Mouse (Mus musculus) liver, embryonic 14.5 days (tissue): ENCODE data around the gene Ntn1. TPM values are rescaled to one million over a fixed set of nuclear protein-coding genes. Genes with fewer than 3 reads are reported as not detected.

Experiments
- ATAC-seq: fragments of 200-750 bp; cut with Nextera tagmentation; 2 replicates; pipeline ENCODE4 v1.8.0; 2017; ENCODE audit warnings: moderate number of reproducible peaks, mild to moderate bottlenecking, moderate library complexity; ENCODE audit not compliant: insufficient read depth
- DNase-seq, 3 experiments: peaks; one replicate each; pipeline ENCODE4 v3.0.0-alpha.2; 2012 to 2013; ENCODE audit warnings: low read depth in 3 of 3, low spot score in 3 of 3
- H3K27ac ChIP-seq: fragments of 300-500 bp; sonication (generic); 2 replicates; pipeline ENCODE4 v1.5.1; 2014; ENCODE audit warnings: moderate library complexity, mild to moderate bottlenecking, control low read depth, inconsistent platforms
- H3K27me3 ChIP-seq: fragments of 300-500 bp; sonication (generic); 2 replicates; pipeline ENCODE4 v1.6.1; 2014; ENCODE audit warnings: mild to moderate bottlenecking, low read length, moderate library complexity; ENCODE audit not compliant: control insufficient read depth, insufficient read depth
- H3K36me3 ChIP-seq: fragments of 300-500 bp; sonication (generic); replicated peaks from 2 replicates; pipeline ENCODE4 v1.6.1; 2014; ENCODE audit warnings: low read depth; ENCODE audit not compliant: control insufficient read depth, insufficient read depth
- H3K4me1 ChIP-seq, 2 experiments: fragments of 200-500 bp in 1 of 2; fragments of 300-500 bp in 1 of 2; sonication (generic) in 1 of 2; replicated peaks; 2 replicates each; pipeline ENCODE4 v1.6.1; 2012 to 2014; ENCODE audit warnings: antibody characterized with exemption in 1 of 2, inconsistent platforms in 1 of 2, low read length in 1 of 2; ENCODE audit not compliant: control insufficient read depth in 2 of 2, insufficient read depth in 2 of 2
- H3K4me2 ChIP-seq: fragments of 300-500 bp; sonication (generic); 2 replicates; pipeline ENCODE4 v1.6.1; 2014; ENCODE audit warnings: low read depth, mild to moderate bottlenecking, control low read depth, moderate library complexity
- H3K4me3 ChIP-seq, 2 experiments: fragments of 200-500 bp in 1 of 2; fragments of 300-500 bp in 1 of 2; sonication (generic) in 1 of 2; 2 replicates each; pipeline ENCODE4 v1.5.1; 2012 to 2014; ENCODE audit warnings: low read depth in 2 of 2, low read length in 2 of 2, mild to moderate bottlenecking in 2 of 2, control low read depth in 1 of 2, inconsistent platforms in 1 of 2, moderate library complexity in 1 of 2; ENCODE audit not compliant: insufficient read depth in 1 of 2
- H3K9ac ChIP-seq: fragments of 300-500 bp; sonication (generic); replicated peaks from 2 replicates; pipeline ENCODE4 v1.6.1; 2014; ENCODE audit warnings: mild to moderate bottlenecking, control low read depth, moderate library complexity
- H3K9me3 ChIP-seq: fragments of 300-500 bp; sonication (generic); 2 replicates; pipeline ENCODE4 v1.6.1; 2016; ENCODE audit warnings: low read length, mixed read lengths; ENCODE audit not compliant: control insufficient read depth
- CTCF ChIP-seq: IDR thresholded peaks from 2 replicates; pipeline ENCODE4 v1.5.1; 2016; ENCODE audit warnings: antibody characterized with exemption, low read depth, control low read depth
- EP300 ChIP-seq: IDR thresholded peaks from 2 replicates; pipeline ENCODE4 v1.6.1; 2016; ENCODE audit warnings: antibody characterized with exemption, low read depth
- WGBS: fragments of 180-500 bp; shearing (Covaris S2); extraction: QIAGEN DNeasy Blood & Tissue Kit; methylation state at CpG from one replicate; pipeline ENCODE4 v1.1.7; 2014; ENCODE audit not compliant: insufficient replicate concordance; 5-methylcytosine and 5-hydroxymethylcytosine counted together
- polyA plus RNA-seq, 2 experiments: library from polyadenylated mRNA; depleted of rRNA in 1 of 2; stranded (reverse) in 1 of 2; unstranded in 1 of 2; fragments of >200 nt; fragmentation: Nextera tagmentation in 1 of 2; extraction: Ambion mirVana in 1 of 2; gene quantifications; 2 replicates each; pipeline versions ENCODE4 v1.2.1 to v1.2.3; 2012 to 2014

The Ntn1 gene
- polyA plus RNA-seq, 2 experiments, result 0.06 to 0.15 TPM

GRCm38 (mm10) chr11:68346099-68346498 lies 54.5 kb downstream of the Ntn1 start:
- Histone ChIP-seq H3K36me3 (no peaks in the 10 kb centered on the region), H3K27ac (no peak overlapping the region), H3K4me3 (no peak overlapping the region), H3K4me2 (no peak overlapping the region), H3K27me3 (no peaks in the 10 kb centered on the region), H3K4me1 (no peaks in the 10 kb centered on the region; a peak in 1 of 4 replicates), H3K9me3 (no peaks in the 10 kb centered on the region), H3K9ac (no peak overlapping the region)
- no peak for ATAC-seq
- TF ChIP-seq EP300 (no peak), CTCF (no peak)
- no peak for DNase-seq
- 72% methylated on average over 5 of the region's 5 CpGs for WGBS

GRCm38 (mm10) chr11:68344221-68344620 lies 56.4 kb downstream of the Ntn1 start:
- 40% methylated on average over 9 of the region's 9 CpGs for WGBS
- TF ChIP-seq CTCF (no peak), EP300 (no peak)
- H3K27me3 ChIP-seq, result no peaks in the 10 kb centered on the region
- H3K9ac ChIP-seq, result no peak overlapping the region
- H3K4me3 ChIP-seq, result no peak overlapping the region
- no peak overlapping the region for H3K4me2 ChIP-seq
- no peaks in the 10 kb centered on the region for H3K36me3 ChIP-seq
- no peak overlapping the region for H3K27ac ChIP-seq
- H3K4me1 ChIP-seq, result no peaks in the 10 kb centered on the region; a peak in 1 of 4 replicates
- no peak for ATAC-seq
- DNase-seq, result no peak
- no peaks in the 10 kb centered on the region for H3K9me3 ChIP-seq

- Histone ChIP-seq H3K4me2 (no peak overlapping the region), H3K4me1 (no peaks in the 10 kb centered on the region; a peak in 1 of 4 replicates), H3K36me3 (no peaks in the 10 kb centered on the region), H3K4me3 (no peak overlapping the region), H3K27me3 (no peaks in the 10 kb centered on the region), H3K27ac (no peak overlapping the region), H3K9ac (no peak overlapping the region), H3K9me3 (no peaks in the 10 kb centered on the region)
- DNase-seq (no peak), ATAC-seq (no peak)
- TF ChIP-seq EP300, result no peak
- no peak for TF ChIP-seq CTCF
- 64% methylated on average over 5 of the region's 5 CpGs for WGBS
Measured at GRCm38 (mm10) chr11:68342761-68343160, 57.9 kb downstream of the Ntn1 start.

- no peaks in the 10 kb centered on the region; a peak in 1 of 4 replicates for H3K4me1 ChIP-seq
- WGBS, result 63% methylated on average over 5 of the region's 5 CpGs
- no peaks in the 10 kb centered on the region for H3K9me3 ChIP-seq
- no peak overlapping the region for H3K9ac ChIP-seq
- no peak overlapping the region for H3K27ac ChIP-seq
- H3K27me3 ChIP-seq, result no peaks in the 10 kb centered on the region
- H3K4me3 ChIP-seq, result no peak overlapping the region
- no peak for TF ChIP-seq EP300
- no peak for TF ChIP-seq CTCF
- ATAC-seq (no peak), DNase-seq (no peak)
- H3K36me3 ChIP-seq, result no peaks in the 10 kb centered on the region
- no peak overlapping the region for H3K4me2 ChIP-seq
Measured at GRCm38 (mm10) chr11:68342003-68342400, 58.6 kb downstream of the Ntn1 start.

DNA sequence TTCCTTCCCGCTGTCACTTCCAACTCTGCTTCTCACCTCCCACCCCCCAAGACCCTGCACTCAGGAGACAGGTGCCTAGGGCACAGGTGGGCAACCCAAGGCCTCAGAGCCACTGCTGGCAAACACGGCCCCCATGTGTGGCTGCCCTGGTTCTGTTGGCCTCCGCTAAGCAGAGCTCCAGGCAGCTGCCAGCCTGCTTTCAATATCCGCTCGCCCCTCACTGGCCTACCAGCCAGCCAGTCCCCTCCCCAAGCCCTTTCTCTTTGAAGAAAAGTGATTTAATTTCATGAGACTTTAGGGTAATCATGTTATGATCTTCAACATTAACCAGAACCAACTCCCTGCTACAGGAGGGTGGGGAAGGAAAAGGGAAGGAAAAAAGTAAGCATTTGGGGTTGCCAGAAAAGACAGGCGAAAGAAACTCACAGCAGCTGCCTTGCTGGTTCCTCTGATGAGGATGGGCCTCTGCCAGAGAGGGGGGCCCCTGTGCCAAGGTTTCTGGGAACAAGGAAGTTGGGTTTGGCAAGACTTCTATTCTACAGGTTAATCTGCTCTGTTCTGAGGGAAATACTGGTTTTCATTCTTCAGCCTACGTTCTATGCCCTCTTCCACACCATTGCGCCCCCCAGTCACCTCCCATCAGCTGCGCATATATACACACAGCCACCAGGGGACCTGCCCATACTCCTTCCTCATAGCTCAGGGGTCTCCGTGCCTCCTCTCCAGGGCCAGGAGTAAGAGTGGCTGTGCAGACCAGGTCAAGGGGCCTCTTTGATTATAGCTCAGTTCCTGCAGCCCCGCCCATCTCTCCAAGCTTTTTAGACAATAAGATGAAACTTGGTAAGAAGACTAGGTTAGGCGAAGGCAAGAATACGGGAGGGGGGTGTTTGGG lies 59.3 kb downstream of the Ntn1 start:
- WGBS, result 60% methylated on average over 12 of the region's 13 CpGs
- DNase-seq (no peak), ATAC-seq (no peak)
- no peak overlapping the region for H3K4me2 ChIP-seq
- H3K9ac ChIP-seq, result no peak overlapping the region
- H3K4me3 ChIP-seq, result no peak overlapping the region
- TF ChIP-seq EP300 (no peak), CTCF (no peak)
- H3K27ac ChIP-seq, result no peak overlapping the region
- no peaks in the 10 kb centered on the region for H3K36me3 ChIP-seq
- no peaks in the 10 kb centered on the region for H3K9me3 ChIP-seq
- H3K4me1 ChIP-seq, result no peaks in the 10 kb centered on the region; a peak in 1 of 4 replicates
- H3K27me3 ChIP-seq, result no peaks in the 10 kb centered on the region
